Mouse (Mus musculus): ENCODE measurements around the gene Fbxw8.
A peak's percentile ranks its signal among the peaks of the same experiment; 100 is the strongest.

Gene Fbxw8

DNA sequence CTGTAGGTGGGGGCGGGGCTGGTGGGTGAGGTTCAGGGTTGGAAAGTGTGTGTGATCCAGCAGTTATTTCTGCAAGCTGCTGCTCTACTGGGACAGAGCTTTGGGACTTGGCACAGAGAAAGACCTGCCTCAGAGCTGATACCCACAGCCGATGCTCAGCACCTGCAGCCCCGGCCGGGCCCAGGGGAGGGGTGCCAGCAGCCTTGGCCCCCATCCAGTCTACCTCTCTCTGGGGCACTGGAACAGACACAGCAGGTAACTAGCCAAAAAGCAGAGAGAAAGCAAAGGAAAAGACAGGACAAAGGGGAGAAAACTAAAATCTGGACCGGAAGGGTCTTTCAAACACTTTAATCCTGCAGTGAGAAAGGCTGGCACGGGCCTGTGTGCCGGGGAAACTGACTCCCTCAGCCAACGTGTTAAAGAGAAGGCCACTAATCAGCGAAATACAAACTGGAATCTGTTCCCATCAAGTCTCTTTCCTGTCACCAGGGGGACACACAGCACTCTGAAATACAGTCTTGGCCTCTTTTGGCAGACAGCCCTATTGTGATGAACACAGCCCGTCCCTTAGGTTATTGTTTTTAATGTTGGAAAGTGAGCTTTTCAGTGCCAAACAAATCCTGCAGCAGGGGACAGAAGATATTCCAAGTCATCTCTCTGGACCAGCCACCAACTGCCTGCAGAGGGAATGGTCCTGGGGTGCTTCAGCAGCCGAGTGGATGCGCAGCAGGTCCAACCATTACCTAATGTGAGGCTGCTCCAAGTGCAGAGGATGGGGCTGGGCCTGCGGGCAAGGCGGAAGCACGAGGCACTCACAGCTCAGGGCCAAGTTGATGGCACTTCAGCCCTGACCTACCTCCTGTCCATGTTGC is 78.3 kb downstream of the Fbxw8 start:
- DNase-seq (ENCODE audit: low spot score), result no peak

- no peak for DNase-seq (ENCODE audit: low spot score)
Measured at GRCm38 (mm10) chr5:118073213-118073773, 82.0 kb downstream of the Fbxw8 start.

DNA sequence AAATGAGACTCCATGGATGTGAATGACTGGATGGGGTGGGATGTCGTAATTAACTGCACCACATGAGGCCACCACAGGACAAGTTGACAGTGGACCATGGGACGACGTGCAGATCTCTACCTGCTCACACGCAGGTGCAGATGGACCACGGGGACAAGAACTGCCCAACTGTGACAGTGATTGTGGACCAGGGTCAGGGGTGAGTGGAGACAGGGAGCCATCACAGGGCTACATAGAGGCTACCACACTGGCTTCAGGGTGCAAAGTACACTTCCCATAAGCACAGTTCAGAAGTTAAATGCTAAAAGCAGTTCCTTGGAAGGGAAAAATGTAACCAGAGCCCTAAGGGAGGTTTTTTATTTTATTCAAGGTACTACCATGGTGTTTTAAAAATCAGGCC is 83.5 kb downstream of the Fbxw8 start:
- DNase-seq (ENCODE audit: low spot score), result no peak

DNA sequence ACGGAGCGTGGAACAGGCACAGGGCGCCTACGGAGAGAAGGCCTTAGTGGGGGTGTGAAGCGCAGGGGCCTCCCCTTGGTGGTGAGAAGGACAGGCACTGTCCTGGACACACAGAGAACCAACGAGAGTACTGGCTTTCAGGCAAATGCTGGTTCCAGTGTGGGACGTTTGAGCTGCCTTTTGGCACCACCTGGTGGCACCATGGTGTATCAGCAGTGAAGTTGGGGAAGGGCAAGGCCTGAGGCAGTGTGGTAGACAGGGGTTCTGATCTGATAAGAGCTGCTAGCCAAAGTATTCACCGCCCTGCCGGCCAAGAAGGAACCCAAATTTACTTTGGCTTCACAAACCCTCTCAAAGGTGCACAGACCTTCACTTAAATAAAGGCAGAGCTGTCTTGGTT is 85.9 kb downstream of the Fbxw8 start:
- DNase-seq (ENCODE audit: low spot score), result peak; percentile 86

- DNase-seq (ENCODE audit: low spot score), result no peak
Measured at GRCm38 (mm10) chr5:118067984-118068494, 87.2 kb downstream of the Fbxw8 start.

- DNase-seq (ENCODE audit: low spot score), result no peak
Measured at GRCm38 (mm10) chr5:118067572-118067971, 87.7 kb downstream of the Fbxw8 start.

- peak; percentile 72 for DNase-seq (ENCODE audit: low spot score)
Measured at GRCm38 (mm10) chr5:118066828-118067227, 88.4 kb downstream of the Fbxw8 start.

- no peak for DNase-seq (ENCODE audit: low spot score)
Measured at GRCm38 (mm10) chr5:118065516-118066255, 89.6 kb downstream of the Fbxw8 start.

- DNase-seq (ENCODE audit: low spot score), result no peak
Measured at GRCm38 (mm10) chr5:118064284-118064901, 90.9 kb downstream of the Fbxw8 start.

GRCm38 (mm10) chr5:118063181-118063621 is 92.1 kb downstream of the Fbxw8 start:
- no peak for DNase-seq (ENCODE audit: low spot score)

GRCm38 (mm10) chr5:118061391-118061790 is 93.9 kb downstream of the Fbxw8 start:
- DNase-seq (ENCODE audit: low spot score), result no peak

DNA sequence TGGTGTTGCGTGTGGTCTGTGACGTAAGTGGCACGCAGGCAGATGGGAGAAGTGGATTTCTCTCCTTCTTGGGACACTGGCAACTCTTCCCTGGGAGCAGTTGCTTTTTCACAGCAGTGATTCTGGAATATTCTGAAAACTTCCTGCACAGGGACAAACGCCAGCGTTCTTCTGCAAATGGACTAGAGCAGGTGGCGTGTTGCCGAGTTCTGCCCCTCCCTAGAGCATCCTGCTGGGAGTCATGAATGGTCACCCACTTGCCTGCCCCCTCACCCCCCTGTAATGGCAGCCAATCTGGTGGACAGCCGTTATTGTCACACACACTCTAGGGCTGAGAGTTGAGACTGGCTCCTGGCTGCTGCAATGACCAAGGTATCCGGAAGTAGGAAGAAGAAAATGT is 95.6 kb downstream of the Fbxw8 start:
- no peak for DNase-seq (ENCODE audit: low spot score)

DNA sequence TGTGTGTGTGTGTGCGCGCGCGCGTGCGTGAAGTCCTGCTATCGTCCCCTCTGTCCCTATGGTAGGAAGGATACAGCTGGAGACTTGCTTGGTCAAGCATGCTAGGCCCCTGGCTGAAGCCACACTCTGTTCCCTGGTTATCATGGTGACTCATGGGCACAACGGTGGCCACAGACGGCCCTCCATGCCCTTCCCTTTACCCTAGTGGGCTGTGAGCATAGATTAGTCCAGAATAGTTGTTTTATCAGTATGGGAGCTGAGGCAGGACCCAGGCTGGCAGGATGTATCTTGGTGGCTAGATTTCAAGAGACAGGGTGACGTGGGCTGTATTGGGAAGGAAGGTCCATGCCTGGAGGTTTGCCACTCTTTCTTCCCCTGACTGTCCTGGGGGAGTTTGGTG is 96.4 kb downstream of the Fbxw8 start:
- no peak for DNase-seq (ENCODE audit: low spot score)

DNA sequence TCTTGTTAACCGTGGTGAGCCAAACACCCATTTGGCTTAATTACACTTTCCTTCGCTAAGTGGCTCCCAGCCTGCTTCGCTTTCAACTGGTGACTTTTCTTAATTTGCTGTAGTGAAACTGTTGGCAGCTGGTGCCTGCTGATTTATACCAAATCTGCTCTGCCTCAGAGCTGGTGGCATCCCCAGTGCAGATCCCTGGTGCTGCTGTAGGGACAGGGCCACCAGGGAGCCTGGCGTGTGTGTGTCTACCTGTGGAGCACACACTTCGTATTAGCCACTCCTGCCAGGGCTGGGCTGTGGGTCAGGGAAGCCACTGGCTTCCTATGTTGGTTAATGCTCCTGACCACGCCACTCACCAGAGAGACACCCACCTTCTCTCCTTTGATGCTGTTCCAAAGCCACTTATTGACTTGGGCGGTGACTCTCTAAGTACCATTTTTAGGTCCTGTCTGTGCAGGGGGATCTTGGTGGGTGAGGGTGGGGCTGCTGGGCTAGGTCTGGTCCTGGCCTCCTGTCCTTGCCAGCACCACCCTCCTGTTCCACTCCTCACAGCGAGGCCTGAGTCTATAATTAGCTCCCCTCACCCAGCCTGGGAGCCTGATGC is 97.7 kb downstream of the Fbxw8 start:
- DNase-seq (ENCODE audit: low spot score), result no peak

- no peak for DNase-seq (ENCODE audit: low spot score)
Measured at GRCm38 (mm10) chr5:118053205-118053604, 102.1 kb downstream of the Fbxw8 start.

DNA sequence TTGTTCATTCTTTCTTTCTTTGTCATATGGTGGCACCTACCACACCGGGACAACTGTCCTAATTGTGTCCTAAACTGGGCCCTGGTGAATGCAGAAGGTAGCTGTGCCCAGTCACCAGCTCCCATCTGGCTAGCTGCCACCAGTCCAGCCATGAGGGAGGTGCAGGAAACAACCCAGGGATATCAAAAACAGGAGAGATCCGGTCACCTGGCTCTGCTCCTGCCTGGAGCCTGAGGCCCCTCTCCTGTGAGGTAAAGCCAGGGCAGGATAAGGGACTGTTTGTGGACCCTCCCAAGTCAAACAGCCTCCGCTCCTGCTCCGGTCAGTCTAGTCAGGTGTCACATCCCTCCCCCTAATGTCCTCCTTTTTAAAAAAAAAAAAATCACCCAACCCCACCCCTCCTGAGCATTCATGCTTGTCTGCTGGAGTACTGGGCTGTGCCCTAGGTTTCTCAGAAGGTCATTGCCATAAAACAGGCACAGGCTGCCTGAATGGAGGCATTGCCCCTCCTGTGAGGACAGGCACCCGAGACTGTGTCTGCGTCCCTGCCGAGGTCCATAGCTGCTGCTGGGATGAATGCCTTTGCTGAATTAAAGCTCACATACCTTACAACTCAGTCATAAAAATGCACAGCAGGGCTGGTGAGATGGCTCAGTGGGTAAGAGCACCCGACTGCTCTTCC is 103.1 kb downstream of the Fbxw8 start:
- DNase-seq (ENCODE audit: low spot score), result no peak

GRCm38 (mm10) chr5:118050743-118051142 is 104.5 kb downstream of the Fbxw8 start:
- no peak for DNase-seq (ENCODE audit: low spot score)

DNA sequence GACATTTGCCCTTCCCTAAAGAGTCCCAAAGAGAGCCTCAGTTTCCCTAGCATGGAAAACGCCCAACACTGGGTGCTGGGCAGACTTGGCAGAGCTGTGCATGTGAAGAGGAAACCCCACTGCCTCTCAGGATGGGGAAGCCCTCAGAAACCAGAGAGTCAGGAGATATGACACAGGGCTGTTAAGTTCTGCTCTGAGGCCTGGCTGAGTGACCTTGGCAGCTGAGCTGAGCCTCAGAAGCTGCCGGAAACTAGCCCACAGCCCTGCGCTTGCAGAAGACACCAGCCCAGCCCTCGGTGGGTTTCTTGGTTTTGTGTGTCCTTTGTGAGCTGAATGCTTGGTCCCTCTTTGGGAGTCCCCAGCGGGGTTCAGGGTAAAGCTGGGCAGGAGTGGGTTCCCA is 106.3 kb downstream of the Fbxw8 start:
- no peak for DNase-seq (ENCODE audit: low spot score)

DNA sequence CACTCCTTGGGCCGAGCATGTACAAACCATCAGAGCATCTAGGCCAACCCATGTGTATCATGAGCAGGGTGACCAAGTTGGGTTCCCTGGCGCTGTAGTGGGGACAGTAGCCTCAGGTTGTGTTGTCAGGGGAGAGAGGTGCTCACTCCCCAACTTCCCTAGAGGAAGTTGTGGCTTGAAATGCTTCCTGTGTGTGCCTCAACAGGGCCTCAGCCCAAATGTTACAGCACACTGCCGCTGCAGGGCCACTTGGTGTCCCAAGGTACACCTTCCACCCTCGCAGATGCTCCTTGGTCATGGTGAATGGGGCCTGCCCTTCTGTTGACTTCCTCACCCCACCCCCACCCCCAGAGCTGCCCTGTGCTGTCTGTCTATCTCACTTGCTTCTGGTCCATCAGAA is 106.9 kb downstream of the Fbxw8 start:
- no peak for DNase-seq (ENCODE audit: low spot score)

- no peak for DNase-seq (ENCODE audit: low spot score)
Measured at GRCm38 (mm10) chr5:118047091-118047757, 108.0 kb downstream of the Fbxw8 start.

DNA sequence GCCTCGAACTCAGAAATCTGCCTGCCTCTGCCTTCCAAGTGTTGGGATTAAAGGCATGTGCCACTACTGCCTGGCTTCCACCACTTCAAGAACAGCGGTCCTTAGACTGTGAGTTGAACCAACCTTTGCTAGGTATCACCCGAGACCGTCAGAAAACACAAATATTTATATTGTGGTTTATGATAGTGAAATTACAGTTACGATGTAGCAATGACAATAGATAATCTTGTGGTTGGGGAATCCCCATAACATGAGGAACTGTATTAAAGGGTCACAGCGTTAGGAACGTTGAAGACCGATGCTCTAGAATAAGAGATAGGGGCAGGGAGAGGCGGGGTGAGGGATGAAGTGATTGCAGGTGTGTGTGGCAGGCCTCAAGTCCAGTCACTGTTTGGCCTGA is 109.9 kb downstream of the Fbxw8 start:
- no peak for DNase-seq (ENCODE audit: low spot score)
